Mouse (Mus musculus): ENCODE measurements around the gene Dhfr.
"Not testable (repeated sequence)": the region's sequence is repeated elsewhere in the genome, so short reads cannot be mapped to it uniquely, and the experiment has no call there.

The Dhfr gene

DNA sequence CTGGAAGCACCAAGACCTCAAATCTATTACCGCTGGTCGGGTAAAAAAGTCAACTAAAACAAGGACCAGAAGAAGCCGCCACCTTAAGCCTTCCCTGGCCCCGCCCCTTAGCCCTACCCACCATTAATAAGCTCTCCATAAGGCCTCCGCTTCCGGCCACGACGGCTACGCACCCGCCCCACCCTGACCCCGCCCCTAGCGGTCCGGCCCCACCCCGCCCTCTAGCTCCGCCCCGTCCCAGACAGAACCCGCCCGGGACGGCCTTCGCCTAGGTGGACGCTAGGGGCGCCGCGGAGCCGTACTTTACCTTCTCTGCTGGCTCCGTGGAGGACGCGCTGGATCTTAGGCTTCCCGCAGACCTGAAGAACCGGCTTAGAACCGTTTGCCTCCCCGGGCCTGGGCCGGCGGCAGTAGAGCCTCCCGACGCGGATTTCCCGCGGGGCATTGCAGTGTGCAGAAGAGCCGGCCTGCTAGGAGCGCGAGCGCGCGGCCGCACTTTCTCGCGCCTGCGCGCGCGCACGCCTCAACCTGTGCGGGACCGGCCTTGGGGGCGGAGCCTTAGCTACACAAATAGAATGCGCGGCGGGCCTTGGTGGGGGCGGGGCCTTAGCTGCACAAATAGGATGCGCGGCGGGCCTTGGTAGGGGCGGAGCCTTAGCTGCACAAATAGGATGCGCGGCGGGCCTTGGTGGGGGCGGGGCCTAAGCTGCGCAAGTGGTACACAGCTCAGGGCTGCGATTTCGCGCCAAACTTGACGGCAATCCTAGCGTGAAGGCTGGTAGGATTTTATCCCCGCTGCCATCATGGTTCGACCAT lies at the start of gene Dhfr, which contains the start of gene Msh3:
TSS of gene Dhfr (plus strand) at position 271 of the 816 bp plus-strand sequence.
TSS of gene Msh3 (minus strand) at position 548 of the 816 bp plus-strand sequence.
- DNase-seq (ENCODE audit: low read depth in 2 of 2, low spot score in 2 of 2) = peak; percentile 96 to 98

DNA sequence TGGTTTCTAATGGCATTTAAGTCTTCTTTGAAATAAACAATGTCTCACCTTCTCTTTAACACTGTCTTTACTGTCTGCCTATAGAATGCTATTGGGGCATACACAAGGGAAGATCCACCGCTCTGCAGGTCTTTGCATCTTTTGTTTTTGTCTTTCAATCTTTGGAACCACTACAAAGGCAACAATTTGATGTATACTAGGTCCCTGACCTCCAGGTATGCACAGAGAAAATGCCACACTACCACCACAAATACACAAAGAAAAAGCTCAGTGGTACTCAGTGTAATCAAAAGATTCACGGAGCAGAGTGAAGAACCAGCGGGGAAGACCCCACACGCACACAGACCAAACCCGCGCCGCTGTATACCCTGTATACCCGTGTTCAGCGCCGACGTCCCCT lies 48.8 kb upstream of the Dhfr start, which contains the start of gene Gm20379:
TSS of gene Gm20379 (plus strand) at position 301 of the 400 bp plus-strand sequence.
- no peak for DNase-seq (ENCODE audit: low read depth in 2 of 2, low spot score in 2 of 2)

DNA sequence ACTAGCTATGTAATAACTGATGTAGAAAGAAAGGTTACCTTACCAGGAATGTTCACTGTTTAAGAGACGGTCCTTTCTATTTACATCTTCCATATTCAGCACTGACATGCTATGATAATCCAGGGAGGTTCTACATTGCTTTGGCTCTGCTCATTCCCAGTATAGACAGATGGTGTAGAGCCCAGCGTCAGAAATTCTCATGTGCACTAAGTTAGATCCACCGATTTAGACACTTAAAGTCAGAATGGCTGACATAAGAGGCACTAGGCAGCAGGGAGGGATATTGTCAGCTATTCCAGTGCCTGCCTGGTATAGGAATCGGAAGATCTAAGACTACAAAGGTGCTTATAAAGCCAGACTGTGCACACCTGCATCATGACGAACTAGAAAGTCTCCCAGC lies 39.9 kb upstream of the Dhfr start:
- no peak for DNase-seq (ENCODE audit: low read depth in 2 of 2, low spot score in 2 of 2)

DNA sequence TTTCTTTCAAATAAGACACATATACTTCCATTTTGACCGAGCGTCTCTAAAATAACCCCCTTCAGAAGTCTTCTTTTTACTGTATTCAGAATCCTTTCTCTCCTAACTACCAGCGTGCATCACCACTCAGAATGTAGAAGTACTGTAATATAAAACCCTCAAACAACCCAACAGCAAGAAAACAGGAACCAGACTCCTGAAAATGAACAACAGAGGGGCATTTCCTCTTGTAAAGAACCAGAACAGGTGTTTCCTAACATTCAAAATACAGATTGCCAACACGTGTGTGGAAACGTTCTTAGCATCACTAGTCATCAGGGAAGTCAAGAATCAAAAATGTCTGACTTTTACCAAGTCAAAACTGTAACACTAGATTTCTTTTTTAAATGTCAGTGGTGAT lies 33.8 kb upstream of the Dhfr start:
- DNase-seq (ENCODE audit: low read depth in 2 of 2, low spot score in 2 of 2) = no peak

DNA sequence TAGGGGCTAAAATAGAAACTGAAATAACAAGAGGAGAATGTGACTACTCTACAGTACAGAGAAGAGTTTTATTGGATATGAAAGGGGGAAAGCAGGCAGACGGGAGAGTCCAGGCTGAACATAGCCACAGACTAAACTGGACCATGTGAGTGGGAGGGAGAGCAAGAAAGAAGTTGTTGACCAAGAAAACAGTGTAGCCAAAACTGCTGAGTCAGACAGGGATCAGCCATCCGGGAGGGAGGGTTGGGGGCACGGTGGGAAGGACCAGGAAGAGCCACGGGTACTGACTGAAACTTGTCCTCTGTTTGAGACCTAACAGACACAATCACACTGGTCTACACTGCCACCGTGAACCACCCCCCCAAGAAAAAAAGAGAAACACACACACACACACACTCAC lies 28.5 kb upstream of the Dhfr start:
- no peak for DNase-seq (ENCODE audit: low read depth in 2 of 2, low spot score in 2 of 2)

DNA sequence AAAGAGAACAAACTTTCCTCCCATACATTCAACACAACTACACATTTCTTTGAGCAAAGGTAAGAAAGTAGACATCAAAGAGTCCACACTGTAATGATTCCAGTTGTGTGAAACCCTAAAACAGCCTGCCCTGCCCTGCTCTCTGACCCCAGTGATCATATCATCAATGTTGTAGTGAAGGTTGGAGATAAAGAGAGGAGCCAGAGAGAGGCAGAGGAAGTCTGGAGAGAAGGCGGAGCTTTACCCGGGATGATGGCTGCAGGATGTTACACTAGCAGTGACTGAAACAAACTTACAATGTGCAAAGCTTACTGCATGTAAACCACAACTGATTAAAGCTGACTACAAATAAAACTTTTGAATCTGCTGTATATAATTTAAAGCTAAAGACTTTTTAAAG lies 26.5 kb upstream of the Dhfr start:
- DNase-seq (ENCODE audit: low read depth in 2 of 2, low spot score in 2 of 2) = no peak

DNA sequence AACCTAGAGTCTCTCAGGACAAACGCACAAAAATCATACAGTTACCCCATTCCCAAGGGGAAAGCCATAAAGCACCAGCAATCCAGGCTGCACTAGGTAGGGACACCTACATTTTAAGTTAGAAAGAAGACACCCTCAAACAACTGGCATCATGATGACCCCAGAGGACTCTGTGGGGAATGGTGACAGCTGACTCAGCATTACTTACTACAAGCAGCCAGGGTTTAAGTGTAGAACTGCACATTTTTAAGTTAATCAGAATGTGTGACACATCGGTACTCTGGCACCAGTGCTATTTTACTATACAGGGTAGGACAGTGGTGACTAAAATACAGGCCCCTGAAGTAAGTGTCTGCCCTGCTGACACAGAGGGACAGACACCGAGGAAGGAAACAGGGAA lies 23.9 kb upstream of the Dhfr start:
- DNase-seq (ENCODE audit: low read depth in 2 of 2, low spot score in 2 of 2) = no peak

DNA sequence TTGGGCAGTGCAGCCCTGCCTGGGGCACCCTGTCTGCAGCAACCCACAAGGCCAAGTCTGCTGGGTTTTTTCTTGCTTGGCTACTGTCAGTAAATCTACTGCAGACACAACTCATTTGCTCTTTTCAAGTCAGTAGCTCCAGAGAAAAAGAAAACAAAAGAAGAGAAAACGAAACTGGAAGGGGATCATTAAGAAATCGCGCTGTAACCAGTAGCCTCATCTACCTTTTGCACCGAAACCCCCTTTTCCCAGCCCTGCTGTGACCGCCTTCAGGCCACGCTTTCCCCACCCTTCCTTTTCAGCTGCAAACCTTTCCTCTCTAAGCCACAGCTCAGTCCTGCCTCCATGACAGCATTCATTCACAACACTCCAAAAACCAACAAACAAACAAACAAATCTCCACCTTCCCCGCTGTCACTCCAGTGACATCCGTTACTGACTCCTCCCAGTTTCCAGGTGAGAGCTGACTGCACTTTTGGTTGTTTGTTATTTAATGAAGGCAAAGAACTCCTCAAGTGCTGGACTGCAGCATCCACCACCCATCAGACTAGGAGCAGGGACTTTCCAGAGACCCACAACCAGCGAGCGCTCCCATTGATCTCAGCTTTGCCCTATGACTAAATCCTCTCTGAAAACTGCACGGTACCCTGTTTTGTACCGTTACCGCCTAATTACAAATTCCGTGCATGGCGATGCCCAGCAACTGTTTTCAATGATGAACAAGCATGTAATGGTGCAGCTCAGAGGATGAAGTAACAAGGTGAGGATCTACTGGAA lies 22.2 kb upstream of the Dhfr start:
- DNase-seq (ENCODE audit: low read depth in 2 of 2, low spot score in 2 of 2) = no peak

DNA sequence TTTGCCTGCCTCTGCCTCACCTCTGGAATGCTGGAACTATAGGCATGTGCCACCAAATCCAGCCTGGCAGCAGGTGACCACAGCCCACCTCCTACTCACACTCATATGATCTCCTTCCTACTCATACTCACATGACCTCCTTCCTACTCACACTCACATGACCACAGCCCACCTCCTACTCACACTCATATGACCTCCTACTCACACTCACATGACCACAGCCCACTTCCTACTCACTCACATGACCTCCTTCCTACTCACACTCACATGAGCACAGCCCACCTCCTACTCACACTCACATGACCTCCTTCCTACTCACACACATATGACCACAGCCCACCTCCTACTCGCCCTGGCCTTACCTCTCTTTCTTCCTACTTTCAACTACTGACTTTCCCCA lies 17.7 kb upstream of the Dhfr start:
- DNase-seq (ENCODE audit: low read depth in 2 of 2, low spot score in 2 of 2) = no peak

DNA sequence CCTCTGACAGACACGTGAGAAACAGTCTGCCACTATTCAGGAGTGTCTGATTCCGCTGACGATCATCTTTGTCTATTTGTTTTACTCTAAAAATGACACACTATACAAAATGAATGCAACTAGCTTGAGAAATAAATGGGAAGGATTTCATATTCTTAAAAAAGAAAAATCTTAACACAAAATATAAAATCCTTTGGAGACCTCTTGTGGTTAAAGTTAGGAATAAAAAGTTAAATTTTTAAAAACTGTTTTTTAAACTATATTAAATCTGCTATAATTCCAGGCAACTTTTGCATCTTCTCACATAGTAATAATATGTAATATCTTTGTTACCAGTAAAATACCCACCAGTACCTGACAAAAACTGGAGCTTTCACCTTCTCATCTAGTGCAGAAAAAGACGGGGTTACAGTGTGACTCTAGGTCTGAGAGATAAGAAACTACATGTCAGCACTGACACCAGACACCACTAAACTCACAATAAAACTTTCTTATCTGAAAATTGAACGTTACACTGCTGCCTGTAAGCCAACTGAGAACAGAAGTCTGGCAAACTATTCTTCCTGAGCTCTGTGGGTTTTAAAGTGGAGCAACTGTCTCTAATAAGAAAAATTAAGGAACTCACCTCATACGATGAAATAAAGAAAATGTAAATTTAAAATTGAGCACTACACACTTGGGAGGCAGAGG lies 16.6 kb upstream of the Dhfr start:
- no peak for DNase-seq (ENCODE audit: low read depth in 2 of 2, low spot score in 2 of 2)

DNA sequence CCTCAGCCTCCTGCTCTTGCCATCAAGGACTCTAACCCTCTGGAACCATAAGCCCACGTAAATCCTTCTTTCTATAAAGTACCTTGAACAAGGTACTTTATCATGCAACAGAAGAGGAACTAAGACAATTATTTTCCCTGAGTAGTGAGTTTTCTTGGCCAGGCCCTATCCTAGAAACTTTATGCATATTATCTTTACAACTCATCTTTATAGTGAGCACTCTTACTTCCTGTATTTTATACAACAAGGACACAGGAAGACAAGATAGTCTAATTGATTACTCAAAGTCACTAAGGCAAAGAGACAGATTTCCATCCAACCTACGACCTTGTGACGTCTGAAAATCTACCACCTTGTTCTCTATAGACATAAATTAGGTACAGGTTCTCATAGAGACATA lies 14.7 kb upstream of the Dhfr start:
- no peak for DNase-seq (ENCODE audit: low read depth in 2 of 2, low spot score in 2 of 2)

DNA sequence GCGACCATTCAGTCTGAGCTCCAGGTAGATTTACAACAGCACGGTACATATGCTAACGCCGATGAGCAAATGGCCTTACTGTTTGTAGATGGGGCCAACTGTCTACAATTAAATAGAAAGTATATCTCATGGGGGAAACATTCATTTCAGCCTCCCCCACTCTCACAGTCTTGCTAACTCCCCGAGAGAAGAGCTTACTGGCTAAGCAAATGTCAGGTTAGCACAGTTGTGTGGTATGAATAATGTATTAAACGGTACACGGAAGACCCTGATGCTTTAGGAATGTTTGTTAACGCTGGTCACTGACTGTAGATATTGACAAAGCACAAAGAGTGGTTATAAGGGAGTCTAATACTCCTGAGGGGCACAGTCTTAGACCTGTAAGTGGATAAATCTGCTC lies 10.5 kb upstream of the Dhfr start:
- no peak for DNase-seq (ENCODE audit: low read depth in 2 of 2, low spot score in 2 of 2)

DNA sequence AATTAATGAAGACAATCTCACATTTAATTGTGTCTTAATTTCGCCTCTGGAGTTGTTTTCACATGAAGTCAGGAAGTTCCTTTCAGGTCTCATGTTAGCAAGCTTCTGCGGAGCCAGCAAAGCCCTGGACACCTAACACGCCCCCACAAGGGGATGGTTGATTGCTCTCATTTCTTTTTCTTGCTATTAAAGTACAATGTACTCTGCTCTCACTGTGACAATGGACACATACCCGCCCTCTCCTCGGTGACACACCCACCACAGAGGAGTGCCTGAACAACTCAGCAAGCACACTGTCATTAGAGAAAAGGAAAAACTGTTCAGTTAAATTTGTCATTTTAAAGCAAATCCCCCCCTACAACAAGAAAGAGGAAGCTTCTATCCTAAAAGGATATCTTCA lies 8.2 kb upstream of the Dhfr start:
- DNase-seq (ENCODE audit: low read depth in 2 of 2, low spot score in 2 of 2) = no peak

DNA sequence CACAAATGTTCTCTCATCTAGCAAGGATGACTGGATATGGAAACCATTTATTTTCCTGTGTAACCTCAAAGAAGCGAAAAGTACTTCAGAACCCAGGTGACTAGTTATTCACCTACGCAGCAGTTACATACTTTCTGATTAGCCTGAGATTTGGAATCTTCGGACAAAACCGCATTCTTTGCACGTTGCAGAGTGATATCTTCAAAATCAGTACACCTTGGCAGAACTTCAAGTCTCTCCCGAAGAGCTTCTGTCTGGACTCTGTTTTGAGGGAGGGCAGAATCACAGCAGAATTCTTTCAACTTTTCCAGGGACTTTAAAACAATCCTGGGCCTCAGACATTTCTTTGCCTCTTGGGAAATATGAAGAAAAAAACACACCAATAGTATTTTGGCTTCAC lies 3.4 kb upstream of the Dhfr start:
- DNase-seq (ENCODE audit: low read depth in 2 of 2, low spot score in 2 of 2) = no peak

DNA sequence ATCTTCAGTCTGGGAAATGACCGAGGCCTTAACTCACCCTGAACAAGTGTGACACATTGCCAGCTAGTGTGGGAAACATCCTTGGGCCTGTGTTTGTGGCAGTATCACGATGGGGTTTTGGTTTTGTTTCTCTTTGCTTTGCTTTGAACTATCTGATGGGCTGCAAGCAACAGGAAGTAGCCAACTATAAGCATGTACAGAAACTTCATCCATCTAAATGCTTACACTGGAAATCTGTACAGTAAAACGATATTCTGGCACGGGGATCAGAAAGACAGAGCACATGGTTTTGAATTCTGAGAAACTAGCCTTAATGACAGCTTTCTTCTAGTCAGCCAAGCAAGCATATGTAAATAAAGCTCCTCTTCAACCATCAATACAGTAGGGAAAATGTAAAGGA lies 570 bp upstream of the Dhfr start:
- peak in 1 of 2 experiments; percentile 36 for DNase-seq (ENCODE audit: low read depth in 2 of 2, low spot score in 2 of 2)

DNA sequence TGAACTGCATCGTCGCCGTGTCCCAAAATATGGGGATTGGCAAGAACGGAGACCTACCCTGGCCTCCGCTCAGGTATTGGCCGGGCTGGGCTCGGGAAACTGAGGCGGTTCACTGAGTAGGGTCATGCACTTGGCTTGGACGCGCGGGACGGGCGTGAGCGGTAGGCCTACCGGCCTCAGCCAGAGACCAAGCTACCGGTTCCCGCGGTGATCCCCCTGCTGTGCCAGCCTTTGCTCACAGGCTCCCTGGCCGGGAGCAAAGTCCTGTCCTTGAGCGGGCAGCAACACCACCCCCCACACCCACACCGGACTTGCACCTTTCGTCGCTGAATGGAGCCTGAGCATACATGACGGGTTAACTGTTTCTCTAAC lies 732 bp downstream of the Dhfr start:
- DNase-seq (ENCODE audit: low read depth in 2 of 2, low spot score in 2 of 2) = no peak

DNA sequence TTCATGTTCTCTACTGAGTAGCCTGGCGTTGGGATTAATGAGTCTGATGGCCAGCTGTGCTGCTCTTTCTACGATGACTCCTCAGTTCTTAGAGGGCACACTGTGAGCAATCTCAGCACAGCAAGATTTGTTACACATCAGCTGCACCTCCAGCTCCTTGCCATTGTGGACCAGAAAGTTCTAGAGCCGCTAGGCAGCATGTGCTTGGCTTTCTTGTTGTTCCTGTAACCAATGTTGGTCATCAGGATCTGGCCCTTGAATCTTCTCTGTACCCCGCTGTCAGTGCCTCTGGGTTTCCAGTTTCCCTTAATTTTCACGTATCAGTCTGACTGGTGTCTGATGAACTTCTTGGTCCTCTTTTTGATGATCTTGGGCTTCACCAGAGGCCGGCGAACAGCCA lies 1.9 kb downstream of the Dhfr start:
- DNase-seq (ENCODE audit: low read depth in 2 of 2, low spot score in 2 of 2) = no peak

DNA sequence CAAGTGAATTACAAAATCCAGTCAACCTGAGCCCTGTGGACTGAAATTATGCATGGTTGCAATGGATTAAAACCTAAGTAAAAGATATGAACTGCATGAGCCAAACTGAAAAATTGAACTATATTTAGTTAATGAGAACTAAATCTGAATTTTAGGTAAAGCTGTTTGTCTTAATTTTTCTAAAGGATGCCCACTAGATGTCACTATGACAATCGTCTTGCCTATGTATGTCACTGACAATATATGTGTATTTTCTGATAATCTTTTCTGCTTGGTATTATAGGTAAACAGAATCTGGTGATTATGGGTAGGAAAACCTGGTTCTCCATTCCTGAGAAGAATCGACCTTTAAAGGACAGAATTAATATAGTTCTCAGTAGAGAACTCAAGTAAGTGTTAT lies 3.1 kb downstream of the Dhfr start:
- no peak for DNase-seq (ENCODE audit: low read depth in 2 of 2, low spot score in 2 of 2)

DNA sequence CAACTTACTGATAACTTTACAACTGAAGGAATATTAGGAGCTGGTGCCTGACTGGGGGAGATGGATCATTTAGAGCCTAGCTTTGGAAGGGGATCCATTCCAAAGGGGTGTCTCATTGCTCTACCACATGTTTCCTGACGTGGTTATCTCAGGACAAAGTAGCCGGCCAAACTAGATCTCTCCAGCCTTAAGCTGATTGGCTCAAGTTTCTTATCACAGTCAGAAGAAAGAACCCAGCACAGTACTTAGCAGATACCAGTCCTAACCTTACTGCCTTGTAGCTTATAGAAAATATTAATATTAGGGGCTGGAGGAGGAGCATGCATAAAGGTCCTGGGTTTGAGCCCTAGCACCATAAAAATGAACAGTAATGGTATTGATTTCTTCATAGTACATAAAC lies 7.1 kb downstream of the Dhfr start:
- DNase-seq (ENCODE audit: low read depth in 2 of 2, low spot score in 2 of 2) = no peak

DNA sequence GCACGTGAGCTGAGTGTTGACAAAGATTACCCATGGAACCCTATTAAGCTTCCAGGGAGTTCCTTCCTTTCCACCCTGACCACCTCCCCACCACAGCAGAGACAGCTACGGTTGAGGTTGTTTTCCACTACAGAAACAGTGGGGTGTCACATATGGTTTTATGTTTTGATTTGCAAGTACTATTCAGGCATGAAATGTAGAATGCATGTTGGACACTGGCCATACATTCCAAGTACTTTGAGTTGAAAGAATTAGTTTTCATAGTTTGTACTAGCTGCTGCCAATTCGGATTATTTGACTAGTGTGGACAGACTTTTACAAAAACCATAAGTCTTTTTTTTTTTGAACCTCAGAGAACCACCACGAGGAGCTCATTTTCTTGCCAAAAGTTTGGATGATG lies 10.8 kb downstream of the Dhfr start:
- no peak for DNase-seq (ENCODE audit: low read depth in 2 of 2, low spot score in 2 of 2)

DNA sequence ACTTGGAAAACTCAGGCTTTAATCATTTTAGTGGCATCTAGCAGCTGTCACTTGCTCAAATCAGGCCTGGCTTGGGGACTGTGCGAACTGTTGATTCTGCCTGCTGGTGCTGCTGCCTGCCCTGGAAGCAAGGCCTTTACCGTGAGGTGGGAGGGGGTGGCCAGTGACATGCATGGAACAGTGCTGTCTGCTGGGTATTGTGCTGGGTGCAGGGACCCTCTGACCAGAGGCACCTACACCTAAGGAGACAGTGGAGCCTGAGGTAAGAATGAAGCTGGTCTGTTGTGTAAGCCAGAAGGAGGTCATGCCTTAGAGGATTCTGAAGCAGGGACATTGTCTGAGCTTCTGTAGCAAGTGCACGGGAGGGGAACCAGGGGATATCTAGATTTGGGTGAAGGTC lies 16.3 kb downstream of the Dhfr start:
- DNase-seq (ENCODE audit: low read depth in 2 of 2, low spot score in 2 of 2) = no peak

DNA sequence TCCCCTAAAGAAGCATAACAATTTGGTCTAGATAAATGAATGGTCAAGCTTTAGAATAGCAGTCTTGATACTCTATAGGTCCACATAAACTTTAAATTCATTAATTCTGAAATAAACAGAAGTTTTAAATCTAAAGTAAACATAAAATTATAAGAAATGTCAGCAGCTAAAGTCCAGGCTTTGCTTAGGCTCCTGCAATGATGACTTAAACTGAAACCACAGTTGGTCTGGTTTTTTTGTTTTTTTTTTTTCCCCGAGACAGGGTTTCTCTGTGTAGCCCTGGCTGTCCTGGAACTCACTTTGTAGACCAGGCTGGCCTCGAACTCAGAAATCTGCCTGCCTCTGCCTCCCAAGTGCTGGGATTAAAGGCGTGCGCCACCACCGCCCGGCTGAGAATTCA lies 16.9 kb downstream of the Dhfr start:
- DNase-seq (ENCODE audit: low read depth in 2 of 2, low spot score in 2 of 2) = not testable (repeated sequence)
